Mouse (Mus musculus) right cerebral cortex, postnatal 25 days (tissue): ENCODE measurements around the gene Cpt1b.

ENCODE experiments used
- DNase-seq: peaks from one replicate; pipeline ENCODE4 v3.0.0; 2022

Gene Cpt1b

DNA sequence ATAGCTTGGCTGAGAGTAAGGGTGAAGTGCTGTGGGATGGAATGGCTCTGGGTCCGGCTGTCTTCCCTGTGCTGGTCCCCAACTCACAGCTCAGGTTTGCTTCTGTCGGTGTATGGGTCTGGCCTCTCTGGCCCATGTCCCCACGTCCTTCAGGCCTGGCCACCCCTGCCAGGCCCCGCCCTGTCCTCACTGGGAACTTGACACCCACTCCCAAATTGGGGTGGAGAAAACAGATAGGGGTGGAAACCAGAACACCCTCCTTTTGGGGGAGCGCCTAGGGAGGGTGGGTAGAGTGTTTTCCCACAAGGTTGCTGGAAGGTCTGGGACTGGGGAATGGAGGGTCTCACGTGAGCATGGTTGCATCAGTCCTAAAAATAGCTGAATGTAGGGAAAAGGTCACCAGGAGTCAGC lies at the start of gene Cpt1b:
Gene Cpt1b (minus strand): TSS at position 153 of the 411 bp plus-strand sequence.
- no peak for DNase-seq

- no peak for DNase-seq
These were observed 49.6 kb upstream of the Cpt1b start for GRCm38 (mm10) chr15:89475293-89475600.

GRCm38 (mm10) chr15:89474596-89475292 lies 49.1 kb upstream of the Cpt1b start:
- DNase-seq, result no peak

GRCm38 (mm10) chr15:89473921-89474320 lies 48.3 kb upstream of the Cpt1b start:
- no peak for DNase-seq

GRCm38 (mm10) chr15:89473370-89473769 lies 47.7 kb upstream of the Cpt1b start:
- DNase-seq, result no peak

GRCm38 (mm10) chr15:89471476-89471875 lies 45.8 kb upstream of the Cpt1b start:
- DNase-seq, result no peak

DNA sequence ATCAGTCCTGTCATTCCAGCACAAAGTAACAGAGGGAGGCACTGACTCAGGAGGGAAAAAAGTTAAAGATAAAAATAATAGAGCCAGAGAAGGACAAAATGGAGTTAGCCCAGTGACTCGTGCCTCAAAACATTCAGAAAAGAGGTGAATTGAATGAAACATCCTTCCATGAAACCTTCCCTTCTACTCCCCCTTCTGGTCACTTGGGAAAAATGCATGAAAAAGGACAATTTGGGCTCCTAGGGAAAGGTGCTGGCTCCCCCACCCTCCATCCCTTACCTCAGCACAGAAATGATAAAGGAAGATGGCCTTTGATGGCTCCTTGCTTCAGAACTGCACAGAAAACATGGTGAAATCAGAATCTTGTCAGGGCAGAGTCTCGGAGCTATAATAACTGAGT lies 42.9 kb upstream of the Cpt1b start:
- no peak for DNase-seq

GRCm38 (mm10) chr15:89465052-89465451 lies 39.4 kb upstream of the Cpt1b start:
- DNase-seq, result no peak

GRCm38 (mm10) chr15:89463334-89464235 lies 37.9 kb upstream of the Cpt1b start:
- no peak for DNase-seq

DNA sequence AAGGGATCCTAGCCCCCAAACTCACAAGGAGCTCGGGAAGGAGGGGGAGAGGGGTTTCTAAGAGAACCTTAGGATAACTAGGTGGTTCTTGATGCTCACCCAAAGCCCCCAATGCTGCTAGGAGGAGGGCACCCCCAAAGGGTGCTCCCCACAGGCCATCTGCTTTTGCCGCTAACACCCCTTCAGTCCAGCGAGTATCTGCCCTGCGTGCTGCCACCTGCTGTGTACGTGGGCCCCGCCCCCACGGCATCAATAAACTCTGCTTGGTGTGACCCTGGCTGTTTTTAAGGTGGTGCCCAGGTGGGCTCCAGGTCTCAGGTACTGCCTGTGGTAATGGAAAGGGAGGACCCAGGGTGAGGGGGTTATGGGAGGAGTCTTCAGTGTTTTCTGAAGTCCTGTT lies 36.5 kb upstream of the Cpt1b start:
- DNase-seq, result no peak

GRCm38 (mm10) chr15:89461321-89461720 lies 35.7 kb upstream of the Cpt1b start:
- DNase-seq, result no peak

- no peak for DNase-seq
These were observed 34.6 kb upstream of the Cpt1b start for GRCm38 (mm10) chr15:89460298-89460697.

DNA sequence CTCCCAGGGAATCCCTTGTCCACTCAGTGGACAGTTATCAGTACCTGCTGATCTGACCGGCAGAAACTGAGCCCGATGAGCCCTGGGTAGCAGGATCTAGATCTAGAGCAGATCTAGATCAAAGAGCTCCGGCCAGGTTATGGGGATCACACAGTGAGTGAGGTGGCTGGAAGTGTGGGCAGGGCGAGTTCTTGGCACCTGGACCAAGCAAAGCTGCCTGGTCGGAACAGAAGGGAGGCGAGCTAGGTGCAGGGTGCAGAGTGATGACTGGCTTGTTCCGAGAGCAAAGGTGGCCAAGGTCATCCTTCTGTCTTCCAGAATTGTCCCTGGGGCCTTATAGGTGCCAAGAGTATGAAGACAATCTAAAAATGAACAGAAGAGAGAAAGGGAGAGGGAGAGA lies 34.2 kb upstream of the Cpt1b start:
- DNase-seq, result no peak

DNA sequence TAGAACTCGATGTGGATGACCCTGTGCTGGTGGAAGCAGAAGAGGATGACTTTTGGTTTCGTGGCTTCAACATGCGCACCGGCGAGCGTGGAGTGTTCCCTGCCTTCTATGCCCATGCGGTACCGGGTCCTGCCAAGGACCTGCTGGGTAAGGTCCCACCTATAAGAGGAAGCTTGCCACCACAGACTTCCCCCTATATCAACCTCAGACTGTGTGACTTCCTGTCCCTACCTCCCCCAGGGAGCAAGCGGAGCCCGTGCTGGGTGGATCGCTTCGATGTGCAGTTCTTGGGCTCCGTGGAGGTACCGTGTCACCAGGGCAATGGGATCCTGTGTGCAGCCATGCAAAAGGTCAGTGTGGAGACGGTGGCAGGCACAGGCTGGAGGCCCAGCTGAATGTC lies 33.3 kb upstream of the Cpt1b start:
- no peak for DNase-seq

- peak; percentile 12 for DNase-seq
These were observed 30.0 kb upstream of the Cpt1b start for GRCm38 (mm10) chr15:89455642-89456041.

- no peak for DNase-seq
These were observed 29.2 kb upstream of the Cpt1b start for GRCm38 (mm10) chr15:89454857-89455256.

DNA sequence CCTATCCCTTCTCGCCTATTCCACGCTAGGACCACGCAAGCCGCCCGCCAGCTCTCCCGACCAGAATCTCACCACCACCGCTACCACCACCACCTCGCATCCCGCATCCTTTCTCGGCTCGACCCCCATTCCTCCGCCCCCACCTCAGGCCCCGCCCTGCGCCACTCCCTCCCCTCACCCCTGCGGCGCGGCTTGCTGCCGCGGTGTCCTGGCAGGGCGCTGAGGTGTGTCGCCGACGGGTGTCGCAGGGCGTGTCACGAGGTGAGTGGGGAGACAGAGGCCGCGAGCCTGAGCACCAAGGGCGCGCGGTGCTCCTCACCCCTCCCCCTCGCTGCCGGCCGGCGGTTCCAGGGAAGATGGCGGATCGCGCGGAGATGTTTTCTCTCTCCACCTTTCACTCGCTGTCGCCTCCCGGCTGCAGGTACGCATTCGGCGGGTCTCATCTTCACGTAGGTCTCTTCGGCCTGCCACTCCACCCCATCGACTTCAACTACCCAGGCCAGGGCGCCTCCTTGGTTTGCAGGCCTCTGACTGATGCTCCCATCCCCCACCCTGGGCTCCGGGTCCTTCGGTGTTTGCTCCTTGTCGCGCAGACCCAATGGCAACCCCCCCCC lies 28.3 kb upstream of the Cpt1b start, which contains the start of gene Mapk8ip2:
Gene Mapk8ip2 (plus strand): TSS at position 49 of the 614 bp plus-strand sequence.
- peak; percentile 66 for DNase-seq

DNA sequence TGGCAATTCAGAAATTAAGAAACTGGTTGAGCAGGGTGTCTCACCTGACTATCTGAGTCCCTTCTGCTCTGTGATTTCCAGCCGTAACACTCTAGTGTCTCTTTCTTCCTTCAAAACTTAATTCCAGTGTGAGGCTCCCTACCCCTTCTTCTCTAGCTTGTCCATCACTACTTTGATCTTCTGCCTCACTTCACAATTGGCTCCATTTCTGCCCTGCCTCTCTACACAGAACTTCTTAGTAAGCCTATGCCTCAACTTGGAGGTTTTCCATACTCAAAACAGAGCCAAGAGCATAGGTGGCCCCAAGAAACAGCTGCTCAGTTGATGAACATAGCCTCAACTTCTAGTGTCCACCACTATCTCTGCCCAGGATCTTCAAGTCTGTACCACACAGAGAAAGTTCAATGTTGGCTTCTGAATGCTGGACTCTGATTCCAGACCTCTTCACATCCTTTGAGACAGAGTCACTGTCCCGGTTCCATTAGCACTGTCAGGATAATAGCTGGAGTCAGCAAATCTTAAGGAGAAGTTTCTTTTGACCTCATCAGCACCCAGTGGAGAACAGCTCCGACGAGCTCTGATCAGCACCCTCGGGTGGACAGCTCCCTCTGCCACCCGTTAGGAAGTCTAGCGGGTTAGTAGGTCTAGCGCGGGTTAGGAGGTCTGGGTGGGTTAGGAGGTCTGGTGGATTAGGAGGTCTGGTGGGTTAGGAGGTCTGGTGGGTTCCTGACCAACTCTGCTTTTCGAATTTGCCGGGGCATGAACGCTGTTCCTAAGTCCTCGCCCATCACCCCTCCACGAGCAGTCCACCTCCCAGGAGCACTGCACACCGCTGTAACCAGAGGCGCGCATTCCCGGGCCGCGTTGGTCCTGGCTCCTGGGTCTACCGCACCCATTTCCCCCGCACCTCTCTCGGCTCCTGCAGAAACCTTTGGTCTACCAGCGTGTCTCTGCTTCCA lies 27.5 kb upstream of the Cpt1b start:
- no peak for DNase-seq

DNA sequence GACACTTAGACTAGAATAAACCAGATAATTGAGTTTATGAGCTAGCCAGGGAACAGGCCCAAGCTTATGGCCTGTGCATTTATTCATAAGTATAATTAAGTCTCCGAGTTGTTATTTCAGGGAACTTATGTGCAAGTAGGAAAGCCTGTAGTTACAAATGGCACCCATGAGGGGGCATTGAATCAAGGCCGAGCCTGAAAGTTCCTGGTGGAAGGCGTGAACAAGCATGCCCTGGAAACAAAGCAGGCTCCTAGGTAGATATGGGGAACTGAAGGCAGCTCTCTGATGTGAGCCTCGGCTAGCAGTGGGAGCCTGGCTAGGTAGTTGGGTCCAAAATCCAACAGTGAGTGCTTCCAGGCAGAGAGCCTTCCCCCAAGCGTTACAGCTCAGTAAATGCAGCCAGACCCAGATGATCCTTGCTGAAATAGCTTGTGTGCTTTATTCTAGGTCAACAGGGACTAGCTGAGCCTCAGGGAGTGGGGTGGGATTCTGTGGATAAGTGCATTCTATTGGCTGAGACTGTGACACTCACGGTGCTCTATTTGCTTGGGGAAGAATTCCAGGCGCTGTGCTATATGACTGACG lies 16.9 kb upstream of the Cpt1b start:
- DNase-seq, result no peak

GRCm38 (mm10) chr15:89435878-89436277 lies 10.2 kb upstream of the Cpt1b start:
- DNase-seq, result no peak

DNA sequence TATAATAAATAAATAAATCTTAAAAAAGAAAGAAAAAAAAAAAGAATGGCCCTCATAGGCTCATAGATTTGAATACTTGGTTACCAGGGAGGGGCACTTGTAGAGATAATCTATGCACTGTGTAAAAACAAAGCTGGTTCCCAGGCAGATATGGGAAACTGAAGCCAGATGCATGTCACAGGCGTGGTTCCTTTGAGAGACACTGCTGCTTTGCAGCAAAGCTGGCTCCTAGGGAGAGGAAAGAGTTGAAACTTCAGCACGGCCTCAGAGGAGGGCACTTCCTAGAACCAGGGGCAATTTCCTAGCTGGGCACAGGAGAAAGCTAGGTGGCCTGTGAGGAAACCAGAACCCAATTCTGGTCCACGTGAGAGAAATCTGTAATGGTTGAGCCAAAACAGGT lies 8.5 kb upstream of the Cpt1b start:
- no peak for DNase-seq

- DNase-seq, result no peak
These were observed 7.3 kb upstream of the Cpt1b start for GRCm38 (mm10) chr15:89432946-89433345.
